Mouse (Mus musculus): ENCODE results near the gene Pdpk1.

Gene Pdpk1

GRCm38 (mm10) chr17:24150824-24151223 lies at the start of gene Pdpk1:
TSS of gene Pdpk1 (minus strand) at chr17:24150924.
- no peak for DNase-seq

DNA sequence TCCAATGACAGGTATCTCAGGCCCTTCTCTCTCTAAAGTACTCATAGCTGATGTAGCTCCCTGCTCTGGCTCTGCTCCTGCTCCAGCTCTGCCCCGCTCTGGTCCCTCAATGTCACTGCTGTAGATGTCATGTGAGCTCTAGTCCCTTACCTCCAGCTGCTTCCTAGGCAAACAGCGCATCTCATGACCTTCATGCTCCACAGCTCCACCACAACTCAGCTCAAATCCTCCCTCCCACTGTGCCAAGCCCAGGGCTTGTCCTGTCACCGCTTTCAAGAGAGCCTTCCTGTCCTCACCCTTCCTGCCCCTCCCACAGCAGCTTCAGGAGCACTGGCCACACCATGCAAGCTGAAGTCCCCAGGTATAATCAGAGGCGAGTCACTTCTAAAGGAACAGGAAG lies 49.0 kb upstream of the Pdpk1 start:
- DNase-seq: no peak

DNA sequence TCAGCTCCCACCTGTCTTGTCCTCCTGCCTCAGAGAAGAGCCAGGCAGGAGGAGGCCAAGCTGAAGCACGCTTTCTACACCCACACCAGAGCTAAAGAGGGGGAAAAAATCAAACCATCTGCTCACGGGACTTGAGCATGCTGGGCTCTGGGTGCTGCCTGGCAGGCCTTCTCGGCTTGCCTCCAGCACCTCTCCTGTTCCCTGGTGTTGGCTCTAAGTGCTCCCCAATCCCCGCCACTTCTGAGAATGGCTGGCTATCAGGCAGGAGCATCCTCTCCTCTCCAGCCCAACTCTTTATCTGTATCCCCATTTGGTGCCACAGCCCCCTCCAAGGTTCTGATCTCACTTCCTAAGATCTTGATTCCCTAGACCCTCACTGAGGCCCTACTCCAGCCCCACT lies 48.5 kb upstream of the Pdpk1 start:
- peak; percentile 86 for DNase-seq

- peak; percentile 67 for DNase-seq
Observed at GRCm38 (mm10) chr17:24197032-24197824, 46.5 kb upstream of the Pdpk1 start.

GRCm38 (mm10) chr17:24195349-24195748 lies 44.6 kb upstream of the Pdpk1 start:
- no peak for DNase-seq

DNA sequence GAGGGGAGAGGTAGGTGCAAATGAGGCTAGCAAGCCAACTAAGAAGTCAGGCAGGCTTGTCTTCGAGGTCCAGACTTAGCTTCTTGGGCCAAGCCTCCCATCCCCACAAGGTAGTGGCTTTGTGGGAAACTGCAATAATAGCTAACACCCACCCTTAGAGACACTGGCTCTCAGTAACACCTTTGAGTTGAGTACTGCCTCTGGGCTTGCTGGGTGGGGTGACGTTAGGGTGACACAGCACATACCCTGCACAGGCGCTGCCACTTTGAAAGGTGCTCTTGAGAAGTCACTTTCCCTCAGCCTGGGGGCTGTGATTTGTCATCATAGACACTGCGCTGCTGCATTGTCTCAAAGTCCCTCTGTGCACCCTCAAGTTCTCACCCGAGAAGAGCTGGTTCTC lies 43.0 kb upstream of the Pdpk1 start:
- no peak for DNase-seq

DNA sequence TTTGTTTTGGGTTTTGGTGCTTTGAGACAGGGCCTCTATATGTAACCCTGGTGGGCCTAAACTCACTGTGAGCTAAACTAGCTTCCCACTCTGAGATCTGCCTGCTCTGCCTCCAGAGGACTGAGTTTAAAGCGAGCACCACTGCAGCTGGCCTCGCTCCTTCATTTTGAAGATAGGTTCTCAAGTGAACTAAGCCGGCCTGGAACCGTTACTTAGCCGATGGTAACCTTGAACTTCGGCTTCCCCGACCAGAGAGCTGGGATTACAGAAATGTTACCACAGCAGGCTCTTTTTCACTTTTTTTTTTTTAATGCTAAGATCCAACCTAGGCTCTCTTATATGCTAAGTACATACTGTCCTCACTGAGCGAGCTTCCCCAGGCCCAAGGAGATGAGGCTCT lies 42.5 kb upstream of the Pdpk1 start:
- no peak for DNase-seq

DNA sequence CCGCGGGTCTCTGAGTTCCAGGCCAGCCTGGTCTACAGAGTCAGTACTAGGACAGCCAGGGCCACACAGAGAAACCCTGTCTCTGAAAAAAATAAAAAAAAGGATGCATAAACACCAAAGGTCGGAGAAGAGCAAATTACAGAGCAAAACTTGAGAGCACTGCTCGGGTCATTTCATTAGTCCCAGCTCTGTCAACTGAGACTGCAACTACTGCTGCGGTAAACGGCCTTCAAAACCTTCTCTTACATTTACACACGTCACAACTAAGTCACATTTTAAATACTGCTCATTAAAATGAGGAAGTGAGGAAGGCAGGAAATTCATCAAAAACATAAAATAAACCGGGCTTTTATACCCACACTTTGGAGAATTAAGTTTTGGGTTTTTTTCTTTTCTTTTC lies 42.1 kb upstream of the Pdpk1 start:
- DNase-seq: no peak

DNA sequence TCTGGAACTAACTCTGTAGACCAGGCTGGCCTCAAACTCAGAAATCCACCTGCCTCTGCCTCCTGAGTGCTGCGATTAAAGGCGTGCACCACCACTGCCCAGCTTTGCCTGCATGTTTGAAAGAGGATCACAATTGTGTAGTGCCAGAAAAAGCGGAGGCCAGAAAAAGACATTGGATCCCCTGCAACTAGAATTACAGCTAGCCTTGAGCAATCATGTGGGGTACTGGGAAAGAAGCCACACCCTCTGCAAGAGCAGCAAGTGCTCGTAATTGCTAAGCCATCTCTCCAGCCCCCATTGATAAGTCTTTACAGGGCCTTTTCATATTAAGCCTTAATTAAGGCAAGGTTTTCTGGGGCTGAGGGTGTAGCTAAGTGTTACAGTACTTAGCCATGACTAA lies 40.8 kb upstream of the Pdpk1 start:
- no peak for DNase-seq

GRCm38 (mm10) chr17:24190934-24191333 lies 40.2 kb upstream of the Pdpk1 start:
- DNase-seq: no peak

GRCm38 (mm10) chr17:24174259-24174658 lies 23.5 kb upstream of the Pdpk1 start:
- DNase-seq: no peak

- DNase-seq: peak; percentile 57
Observed at GRCm38 (mm10) chr17:24173423-24173822, 22.7 kb upstream of the Pdpk1 start.

- DNase-seq: no peak
Observed at GRCm38 (mm10) chr17:24171738-24172137, 21.0 kb upstream of the Pdpk1 start.

DNA sequence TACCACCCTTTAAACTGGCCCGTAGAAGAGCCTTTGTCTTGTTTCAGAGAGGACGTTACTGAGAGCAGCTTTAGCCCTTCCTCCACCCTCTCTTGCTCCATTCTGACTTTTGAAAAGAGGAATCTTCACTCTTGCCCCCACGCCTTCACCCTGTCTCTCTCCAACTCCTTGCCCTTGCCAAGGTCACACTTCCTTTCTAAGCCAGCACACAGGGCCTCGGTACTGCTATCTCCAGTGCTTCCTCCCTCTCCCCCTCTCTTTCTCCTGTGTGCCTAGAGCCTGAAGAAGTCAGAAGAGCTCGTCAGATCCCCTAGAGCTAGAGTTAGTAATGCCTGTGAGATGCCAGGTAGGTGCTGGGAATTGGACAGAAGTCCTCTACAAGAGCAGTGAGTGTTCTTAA lies 20.0 kb upstream of the Pdpk1 start:
- DNase-seq: no peak

- DNase-seq: no peak
Observed at GRCm38 (mm10) chr17:24170125-24170524, 19.4 kb upstream of the Pdpk1 start.

- peak; percentile 96 for DNase-seq
Observed at GRCm38 (mm10) chr17:24169317-24170065, 18.8 kb upstream of the Pdpk1 start, which contains the start of gene Atp6v0c. TSS of gene Atp6v0c (minus strand) at chr17:24169702.

DNA sequence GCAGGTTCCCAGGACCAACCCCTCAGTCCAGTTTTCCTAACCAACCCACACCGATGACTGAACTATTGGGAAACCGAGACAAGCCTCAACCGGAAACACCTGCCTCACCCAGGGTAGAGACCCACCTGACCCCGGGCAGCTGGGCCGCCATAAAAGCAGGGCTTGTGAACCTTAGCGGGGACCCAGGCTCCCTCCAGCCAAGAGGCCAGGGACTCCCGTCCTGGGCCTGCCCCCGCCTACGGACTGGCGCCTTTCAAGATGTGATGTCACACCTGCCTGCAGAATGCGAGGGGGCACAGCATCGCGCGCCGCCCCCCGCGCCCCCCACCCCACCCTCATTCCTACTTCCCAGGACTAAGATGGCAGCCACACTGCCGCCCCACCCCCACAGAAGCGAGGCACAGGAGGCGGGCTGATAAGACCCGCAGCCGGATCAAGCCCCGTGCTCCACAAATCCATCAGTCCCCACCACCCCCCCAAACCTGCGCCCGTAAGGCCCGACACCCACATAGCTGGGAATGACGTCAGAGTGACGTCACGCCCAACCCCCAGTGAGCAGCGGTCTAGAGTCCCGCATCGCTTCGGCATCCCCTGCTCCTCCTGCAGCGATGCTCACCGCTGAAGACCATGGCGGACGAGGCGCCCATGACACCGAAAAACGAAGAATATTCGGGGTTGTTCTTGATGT lies 18.0 kb upstream of the Pdpk1 start:
- peak; percentile 75 for DNase-seq

GRCm38 (mm10) chr17:24167891-24168505 lies 17.3 kb upstream of the Pdpk1 start:
- DNase-seq: no peak

DNA sequence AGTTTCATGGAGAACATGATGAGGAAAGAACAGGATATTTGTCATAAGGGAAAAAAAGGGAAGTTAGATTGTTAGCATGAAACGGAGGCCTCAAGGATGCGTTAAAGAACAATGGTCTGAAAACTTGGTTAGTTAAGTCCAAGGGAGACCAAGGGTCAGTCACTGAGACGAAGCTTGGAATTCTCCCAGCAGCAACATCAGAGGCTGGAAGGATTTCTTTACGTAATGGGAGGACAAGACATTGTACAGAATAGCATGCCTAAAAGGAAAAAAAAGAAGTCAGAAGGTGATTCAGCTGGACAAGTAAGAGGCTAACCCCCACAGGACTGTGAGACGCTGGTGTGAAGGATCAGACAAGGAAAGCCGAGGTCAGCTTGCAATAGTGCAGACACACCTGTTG lies 16.4 kb upstream of the Pdpk1 start:
- no peak for DNase-seq

GRCm38 (mm10) chr17:24164566-24165259 lies 14.0 kb upstream of the Pdpk1 start:
- no peak for DNase-seq

- peak; percentile 98 for DNase-seq
Observed at GRCm38 (mm10) chr17:24163176-24163962, 12.6 kb upstream of the Pdpk1 start, which contains the start of gene Amdhd2. TSS of gene Amdhd2 (minus strand) at chr17:24163766.
